Mouse (Mus musculus) embryonic facial prominence, embryonic 12.5 days (tissue): Measurements from ENCODE around the gene Mapkapk3. TPM values are rescaled to one million over a fixed set of nuclear protein-coding genes. Genes with fewer than 3 reads are reported as not detected.

Source experiments
- ATAC-seq: fragments of 200-750 bp; cut with Nextera tagmentation; 2 replicates; pipeline ENCODE4 v1.8.0; 2017; ENCODE audit not compliant: insufficient number of reproducible peaks, insufficient read depth, low FRiP score, low TSS enrichment
- H3K27ac ChIP-seq: fragments of 300-500 bp; sonication (generic); 2 replicates; pipeline ENCODE4 v1.5.1; 2016; ENCODE audit warnings: mild to moderate bottlenecking
- H3K27me3 ChIP-seq: fragments of 300-500 bp; sonication (generic); 2 replicates; pipeline ENCODE4 v1.6.1; 2016; ENCODE audit warnings: mild to moderate bottlenecking, moderate library complexity
- H3K36me3 ChIP-seq: fragments of 300-500 bp; sonication (generic); 2 replicates; pipeline ENCODE4 v1.6.1; 2016; ENCODE audit warnings: mild to moderate bottlenecking
- H3K4me1 ChIP-seq: fragments of 300-500 bp; sonication (generic); 2 replicates; pipeline ENCODE4 v1.6.1; 2016
- H3K4me2 ChIP-seq: fragments of 300-500 bp; sonication (generic); replicated peaks from 2 replicates; pipeline ENCODE4 v1.6.1; 2016; ENCODE audit warnings: mild to moderate bottlenecking, moderate library complexity
- H3K4me3 ChIP-seq: fragments of 300-500 bp; sonication (generic); 2 replicates; pipeline ENCODE4 v1.5.1; 2016; ENCODE audit warnings: mild to moderate bottlenecking
- H3K9ac ChIP-seq: fragments of 300-500 bp; sonication (generic); 2 replicates; pipeline ENCODE4 v1.6.1; 2016; ENCODE audit warnings: mild to moderate bottlenecking, moderate library complexity
- H3K9me3 ChIP-seq: fragments of 300-500 bp; sonication (generic); 2 replicates; pipeline ENCODE4 v1.6.1; 2016; ENCODE audit warnings: mild to moderate bottlenecking, moderate library complexity
- whole genome bisulfite sequencing: fragments of 180-500 bp; shearing (Covaris S2); methylation state at CpG from one replicate; pipeline ENCODE4 v1.1.7; 2016; 5-methylcytosine and 5-hydroxymethylcytosine counted together
- polyA plus RNA-seq: library from polyadenylated mRNA; unstranded; fragments of >200 nt; fragmentation: Nextera tagmentation; extraction: Ambion mirVana; gene quantifications from 2 replicates; pipeline ENCODE4 v1.2.1, GENCODE M21; 2016

Mapkapk3 gene
- polyA plus RNA-seq, 1 experiment from 2014 or later, result 5.2 TPM

GRCm38 (mm10) chr9:107272284-107272683, 17.4 kb downstream of the Mapkapk3 start:
- 69% methylated on average over 4 of the region's 4 CpGs for WGBS
- Histone ChIP-seq H3K4me2 (no peak overlapping the region), H3K4me3 (no peak overlapping the region), H3K27me3 (no peaks in the 10 kb centered on the region), H3K9me3 (no peaks in the 10 kb centered on the region), H3K4me1 (no peaks in the 10 kb centered on the region), H3K9ac (no peak overlapping the region), H3K36me3 (no peaks in the 10 kb centered on the region), H3K27ac (no peak overlapping the region)
- ATAC-seq, result no peak

- ATAC-seq, result no peak
- H3K4me1 ChIP-seq, result no peaks in the 10 kb centered on the region
- no peak overlapping the region for H3K4me3 ChIP-seq
- H3K27me3 ChIP-seq, result no peaks in the 10 kb centered on the region
- no peaks in the 10 kb centered on the region for H3K9me3 ChIP-seq
- H3K4me2 ChIP-seq, result no peak overlapping the region
- no peaks in the 10 kb centered on the region for H3K36me3 ChIP-seq
- WGBS, result 67% methylated on average over 7 of the region's 7 CpGs
- no peak overlapping the region for H3K27ac ChIP-seq
- H3K9ac ChIP-seq, result no peak overlapping the region
Observed at GRCm38 (mm10) chr9:107271177-107271938, 18.3 kb downstream of the Mapkapk3 start.

GRCm38 (mm10) chr9:107269772-107270171, 19.9 kb downstream of the Mapkapk3 start:
- H3K27me3 ChIP-seq, result no peaks in the 10 kb centered on the region
- no peaks in the 10 kb centered on the region for H3K4me1 ChIP-seq
- no peak for ATAC-seq
- H3K9ac ChIP-seq, result no peak overlapping the region
- no peaks in the 10 kb centered on the region for H3K36me3 ChIP-seq
- no peaks in the 10 kb centered on the region for H3K9me3 ChIP-seq
- H3K27ac ChIP-seq, result no peak overlapping the region
- WGBS, result 97% methylated on average over 1 of the region's 1 CpGs
- no peak overlapping the region for H3K4me2 ChIP-seq
- no peak overlapping the region for H3K4me3 ChIP-seq

GRCm38 (mm10) chr9:107267721-107268402, 21.8 kb downstream of the Mapkapk3 start:
- H3K27ac ChIP-seq, result no peak overlapping the region
- H3K36me3 ChIP-seq, result no peaks in the 10 kb centered on the region
- no peak overlapping the region for H3K4me3 ChIP-seq
- no peak for ATAC-seq
- WGBS, result 44% methylated on average over 4 of the region's 4 CpGs
- H3K27me3 ChIP-seq, result no peaks in the 10 kb centered on the region
- H3K9me3 ChIP-seq, result no peaks in the 10 kb centered on the region
- no peak overlapping the region for H3K9ac ChIP-seq
- H3K4me1 ChIP-seq, result no peaks in the 10 kb centered on the region
- H3K4me2 ChIP-seq, result no peak overlapping the region

DNA sequence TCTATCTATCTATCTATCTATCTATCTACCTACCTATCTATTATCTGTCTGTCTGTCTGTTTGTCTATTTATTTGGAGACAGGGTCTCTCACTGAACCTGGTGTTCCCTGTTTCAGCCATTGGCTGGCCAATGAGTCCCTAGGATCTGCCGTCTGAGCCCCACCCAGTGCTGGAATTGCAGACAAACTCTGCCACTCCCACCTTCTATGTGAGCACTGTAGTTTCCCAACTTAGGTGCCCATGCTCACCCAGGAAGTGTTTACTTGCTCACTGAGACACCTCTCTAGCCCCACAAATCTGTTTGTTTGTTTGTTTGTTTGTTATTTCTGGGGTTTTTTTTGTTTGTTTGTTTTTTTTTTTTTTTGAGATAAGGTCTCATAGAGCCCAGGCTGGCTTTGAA, 22.6 kb downstream of the Mapkapk3 start:
- Histone ChIP-seq H3K27ac (no peak overlapping the region), H3K4me3 (no peak overlapping the region), H3K9ac (no peak overlapping the region), H3K4me2 (no peak overlapping the region), H3K36me3 (no peaks in the 10 kb centered on the region), H3K4me1 (no peaks in the 10 kb centered on the region), H3K9me3 (no peaks in the 10 kb centered on the region), H3K27me3 (no peaks in the 10 kb centered on the region)
- no peak for ATAC-seq
- WGBS, result 69% methylated on average over 1 of the region's 1 CpGs

DNA sequence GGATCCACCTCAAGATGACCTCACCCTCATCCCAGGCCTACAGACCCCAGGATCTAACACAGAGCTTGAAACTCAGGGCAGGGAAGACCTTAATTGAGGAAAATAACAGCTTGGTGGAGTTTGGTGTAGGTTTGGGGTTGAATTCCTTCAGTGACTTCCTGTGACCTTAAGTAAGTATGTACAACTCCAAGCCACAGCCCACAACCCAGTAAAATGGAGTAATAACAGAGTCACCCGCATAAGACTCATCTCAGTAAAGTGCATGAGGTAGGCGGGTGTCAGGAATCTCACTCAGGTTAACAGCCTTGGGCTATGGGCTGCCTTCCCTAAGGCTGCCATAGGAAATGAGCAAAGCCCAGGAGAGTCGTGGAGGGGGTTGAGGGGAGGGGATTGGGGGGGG, 24.9 kb downstream of the Mapkapk3 start:
- no peak overlapping the region for H3K27ac ChIP-seq
- no peak overlapping the region for H3K9ac ChIP-seq
- H3K4me2 ChIP-seq, result no peak overlapping the region
- H3K27me3 ChIP-seq, result no peaks in the 10 kb centered on the region
- H3K4me1 ChIP-seq, result no peaks in the 10 kb centered on the region
- no peak for ATAC-seq
- H3K4me3 ChIP-seq, result no peak overlapping the region
- no peaks in the 10 kb centered on the region for H3K36me3 ChIP-seq
- WGBS, result 70% methylated on average over 3 of the region's 3 CpGs
- no peaks in the 10 kb centered on the region for H3K9me3 ChIP-seq

DNA sequence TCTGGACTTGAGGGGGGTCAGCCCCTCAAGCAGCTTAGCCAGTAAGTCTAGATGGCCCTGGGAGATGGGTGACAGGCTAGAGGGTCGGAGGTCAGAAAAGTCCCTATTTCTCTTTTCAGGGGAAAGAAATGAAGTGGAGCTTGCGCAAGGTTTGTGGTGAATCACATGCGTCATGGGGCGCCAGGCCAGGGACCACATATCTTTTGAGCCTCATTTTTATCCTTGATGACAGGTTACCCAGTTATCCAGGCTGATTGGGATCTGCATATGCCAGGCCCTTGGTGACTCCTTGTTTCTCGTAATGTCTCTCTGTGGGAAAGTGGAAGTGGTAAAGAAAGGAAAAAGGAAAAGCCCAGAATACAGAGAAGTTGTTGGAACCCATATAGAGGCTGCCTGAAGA, 25.8 kb downstream of the Mapkapk3 start:
- Histone ChIP-seq H3K36me3 (no peaks in the 10 kb centered on the region), H3K4me2 (no peak overlapping the region), H3K27ac (no peak overlapping the region), H3K4me3 (no peak overlapping the region), H3K27me3 (no peaks in the 10 kb centered on the region), H3K4me1 (no peaks in the 10 kb centered on the region), H3K9ac (no peak overlapping the region), H3K9me3 (no peaks in the 10 kb centered on the region)
- ATAC-seq, result no peak
- WGBS, result 89% methylated on average over 5 of the region's 5 CpGs

DNA sequence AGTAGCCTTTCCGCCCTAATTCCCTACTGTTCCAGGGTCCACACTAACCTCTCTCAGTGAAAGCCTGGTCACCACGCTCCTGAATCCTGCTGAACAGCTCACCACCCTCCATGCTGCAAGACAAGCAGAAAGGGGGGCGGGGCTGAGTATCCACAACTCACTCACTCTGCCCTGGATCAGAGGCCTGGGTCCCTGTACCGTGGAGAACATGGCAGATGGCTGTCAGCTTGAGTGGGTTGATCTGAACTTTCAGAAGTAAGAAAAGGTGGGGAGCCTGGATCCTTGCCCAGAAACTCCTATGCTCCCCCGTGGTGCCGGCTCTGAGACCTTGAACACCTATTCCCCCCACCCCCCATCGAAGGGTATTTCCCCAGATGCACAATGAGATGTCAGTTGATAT, 27.3 kb downstream of the Mapkapk3 start:
- H3K27me3 ChIP-seq, result no peaks in the 10 kb centered on the region
- H3K4me3 ChIP-seq, result no peak overlapping the region
- no peaks in the 10 kb centered on the region for H3K9me3 ChIP-seq
- H3K27ac ChIP-seq, result no peak overlapping the region
- H3K4me1 ChIP-seq, result no peaks in the 10 kb centered on the region
- no peak overlapping the region for H3K4me2 ChIP-seq
- H3K36me3 ChIP-seq, result no peaks in the 10 kb centered on the region
- no peak overlapping the region for H3K9ac ChIP-seq
- WGBS, result 75% methylated on average over 7 of the region's 7 CpGs
- no peak for ATAC-seq

GRCm38 (mm10) chr9:107261792-107262191, 27.9 kb downstream of the Mapkapk3 start:
- H3K4me3 ChIP-seq, result no peak overlapping the region
- H3K9ac ChIP-seq, result no peak overlapping the region
- H3K4me1 ChIP-seq, result no peaks in the 10 kb centered on the region
- no peak for ATAC-seq
- H3K4me2 ChIP-seq, result no peak overlapping the region
- 76% methylated on average over 6 of the region's 6 CpGs for WGBS
- H3K9me3 ChIP-seq, result no peaks in the 10 kb centered on the region
- H3K27ac ChIP-seq, result no peak overlapping the region
- H3K36me3 ChIP-seq, result no peaks in the 10 kb centered on the region
- no peaks in the 10 kb centered on the region for H3K27me3 ChIP-seq

GRCm38 (mm10) chr9:107260836-107261235, 28.8 kb downstream of the Mapkapk3 start:
- Histone ChIP-seq H3K36me3 (no peaks in the 10 kb centered on the region), H3K9me3 (no peaks in the 10 kb centered on the region), H3K27me3 (no peaks in the 10 kb centered on the region), H3K9ac (no peak overlapping the region), H3K4me1 (no peaks in the 10 kb centered on the region), H3K27ac (no peak overlapping the region), H3K4me3 (no peak overlapping the region), H3K4me2 (no peak overlapping the region)
- ATAC-seq, result no peak
- WGBS, result 67% methylated on average over 8 of the region's 8 CpGs

DNA sequence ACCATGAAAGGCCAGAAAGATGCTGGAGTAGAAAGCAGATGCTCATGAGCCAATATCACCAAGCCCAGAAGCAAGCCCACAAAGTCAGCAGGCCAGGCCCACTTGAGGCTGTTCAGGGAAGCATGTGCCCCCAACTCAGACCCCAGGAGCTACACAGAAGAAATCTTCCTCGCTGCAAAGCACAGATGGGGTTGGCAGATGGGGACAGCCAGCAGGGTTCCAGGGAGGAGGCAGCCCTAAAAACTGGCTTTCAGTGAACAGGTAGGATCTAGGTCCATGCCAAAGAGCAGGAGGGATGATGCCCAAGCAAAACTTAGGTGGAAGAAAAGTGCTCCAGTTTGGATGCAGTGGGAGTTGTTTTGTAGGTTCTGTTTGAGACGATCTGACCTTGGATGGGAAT, 29.2 kb downstream of the Mapkapk3 start:
- H3K27me3 ChIP-seq, result no peaks in the 10 kb centered on the region
- H3K9me3 ChIP-seq, result no peaks in the 10 kb centered on the region
- WGBS, result 71% methylated on average over 2 of the region's 2 CpGs
- H3K4me2 ChIP-seq, result no peak overlapping the region
- H3K4me3 ChIP-seq, result no peak overlapping the region
- no peak overlapping the region for H3K27ac ChIP-seq
- ATAC-seq, result no peak
- H3K9ac ChIP-seq, result no peak overlapping the region
- no peaks in the 10 kb centered on the region for H3K4me1 ChIP-seq
- H3K36me3 ChIP-seq, result no peaks in the 10 kb centered on the region

DNA sequence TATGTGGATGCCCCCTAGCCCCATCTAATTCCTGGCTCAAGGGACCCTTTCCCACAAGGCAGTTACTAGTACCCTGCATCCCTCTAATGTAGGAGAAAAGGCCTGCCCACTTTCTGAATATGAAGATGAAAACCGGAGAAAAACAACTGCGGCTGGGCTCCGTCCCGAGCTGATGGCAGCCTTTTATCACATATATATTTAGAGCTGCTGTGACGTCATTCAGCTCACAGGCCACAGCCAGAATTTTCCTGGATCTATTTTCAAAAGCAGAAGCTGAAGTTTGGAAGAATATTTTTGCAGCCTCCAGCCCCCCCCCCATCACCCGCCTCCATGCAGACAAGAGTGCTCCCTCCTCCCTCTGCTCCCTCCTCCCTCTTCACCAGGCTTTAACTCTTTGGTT, 30.1 kb downstream of the Mapkapk3 start:
- no peak overlapping the region for H3K4me2 ChIP-seq
- H3K4me3 ChIP-seq, result no peak overlapping the region
- no peak overlapping the region for H3K9ac ChIP-seq
- ATAC-seq, result no peak
- H3K36me3 ChIP-seq, result no peaks in the 10 kb centered on the region
- 68% methylated on average over 6 of the region's 6 CpGs for WGBS
- no peaks in the 10 kb centered on the region for H3K27me3 ChIP-seq
- no peaks in the 10 kb centered on the region for H3K4me1 ChIP-seq
- H3K9me3 ChIP-seq, result no peaks in the 10 kb centered on the region
- no peak overlapping the region for H3K27ac ChIP-seq
